Mouse (Mus musculus): Measurements from ENCODE around the gene Mcrip2. TPM values are rescaled to one million over a fixed set of nuclear protein-coding genes. Genes with fewer than 3 reads are reported as not detected.
"Not testable (repeated sequence)": the region's sequence is repeated elsewhere in the genome, so short reads cannot be mapped to it uniquely, and the experiment has no call there.

Mcrip2 gene
- polyA plus RNA-seq, 1 experiment, result 258 TPM

GRCm38 (mm10) chr17:25873405-25874147, 5.0 kb upstream of the Mcrip2 start:
- DNase-seq, result no peak
- TF ChIP-seq POLR2A (IDR thresholded peaks at IDR 0.05; ENCODE audit: low read depth, low read length) (no peak), CTCF (conservative IDR thresholded peaks at IDR 0.05; ENCODE audit: insufficient read depth, insufficient read length, low read depth, low read length) (no peak)
- WGBS, result 77% methylated on average over 11 of the region's 11 CpGs
- Histone ChIP-seq H3K4me1 (ENCODE audit: control insufficient read depth, insufficient read depth, low read length) (peaks cover 38% of the 10 kb centered on the region; the same call in 1 of the 2 replicates), H3K27me3 (replicated peaks; ENCODE audit: control insufficient read depth, insufficient read depth, low read length) (no peaks in the 10 kb centered on the region), H3K4me3 (ENCODE audit: insufficient read depth, low read depth, low read length) (no peak overlapping the region), H3K27ac (ENCODE audit: insufficient read depth, low read depth, low read length) (peak overlapping the region; percentile 91), H3K36me3 (ENCODE audit: control insufficient read depth, insufficient read depth, low read length) (no peaks in the 10 kb centered on the region)

- WGBS, result 54% methylated on average over 3 of the region's 3 CpGs
- Histone ChIP-seq H3K27ac (ENCODE audit: insufficient read depth, low read depth, low read length) (peak overlapping the region; percentile 91), H3K4me3 (ENCODE audit: insufficient read depth, low read depth, low read length) (no peak overlapping the region), H3K27me3 (replicated peaks; ENCODE audit: control insufficient read depth, insufficient read depth, low read length) (no peaks in the 10 kb centered on the region), H3K4me1 (ENCODE audit: control insufficient read depth, insufficient read depth, low read length) (peaks cover 37% of the 10 kb centered on the region; the same call in 1 of the 2 replicates), H3K36me3 (ENCODE audit: control insufficient read depth, insufficient read depth, low read length) (no peaks in the 10 kb centered on the region)
- TF ChIP-seq CTCF (conservative IDR thresholded peaks at IDR 0.05; ENCODE audit: insufficient read depth, insufficient read length, low read depth, low read length) (no peak), POLR2A (IDR thresholded peaks at IDR 0.05; ENCODE audit: low read depth, low read length) (no peak)
- DNase-seq, result peak; percentile 84
Measured at GRCm38 (mm10) chr17:25872676-25873075, 4.1 kb upstream of the Mcrip2 start.

- not testable (repeated sequence) for H3K27me3 ChIP-seq (replicated peaks; ENCODE audit: control insufficient read depth, insufficient read depth, low read length); H3K36me3 ChIP-seq (ENCODE audit: control insufficient read depth, insufficient read depth, low read length); H3K4me3 ChIP-seq (ENCODE audit: insufficient read depth, low read depth, low read length)
- peak; percentile 45 for DNase-seq
- Histone ChIP-seq H3K27ac (ENCODE audit: insufficient read depth, low read depth, low read length) (peak overlapping the region; percentile 91), H3K4me1 (ENCODE audit: control insufficient read depth, insufficient read depth, low read length) (peaks cover 29% of the 10 kb centered on the region; the same call in 1 of the 2 replicates)
Measured at GRCm38 (mm10) chr17:25871566-25871965, 3.0 kb upstream of the Mcrip2 start.

- DNase-seq, result no peak
- TF ChIP-seq POLR2A (IDR thresholded peaks at IDR 0.05; ENCODE audit: low read depth, low read length) (no peak), CTCF (conservative IDR thresholded peaks at IDR 0.05; ENCODE audit: insufficient read depth, insufficient read length, low read depth, low read length) (no peak)
- WGBS, result 85% methylated on average over 2 of the region's 2 CpGs
- H3K4me3 ChIP-seq (ENCODE audit: insufficient read depth, low read depth, low read length), result no peak overlapping the region
- H3K27me3 ChIP-seq (replicated peaks; ENCODE audit: control insufficient read depth, insufficient read depth, low read length), result no peaks in the 10 kb centered on the region
- no peak overlapping the region for H3K27ac ChIP-seq (ENCODE audit: insufficient read depth, low read depth, low read length)
- H3K36me3 ChIP-seq (ENCODE audit: control insufficient read depth, insufficient read depth, low read length), result no peaks in the 10 kb centered on the region
- H3K4me1 ChIP-seq (ENCODE audit: control insufficient read depth, insufficient read depth, low read length), result peaks cover 21% of the 10 kb centered on the region; the same call in 1 of the 2 replicates
Measured at GRCm38 (mm10) chr17:25869954-25870353, 1.4 kb upstream of the Mcrip2 start.

- no peak overlapping the region for H3K4me3 ChIP-seq (ENCODE audit: insufficient read depth, low read depth, low read length)
- no peaks in the 10 kb centered on the region for H3K27me3 ChIP-seq (replicated peaks; ENCODE audit: control insufficient read depth, insufficient read depth, low read length)
- no peak for DNase-seq
- no peaks in the 10 kb centered on the region for H3K36me3 ChIP-seq (ENCODE audit: control insufficient read depth, insufficient read depth, low read length)
- no peak for TF ChIP-seq POLR2A (IDR thresholded peaks at IDR 0.05; ENCODE audit: low read depth, low read length)
- no peak for TF ChIP-seq CTCF (conservative IDR thresholded peaks at IDR 0.05; ENCODE audit: insufficient read depth, insufficient read length, low read depth, low read length)
- H3K27ac ChIP-seq (ENCODE audit: insufficient read depth, low read depth, low read length), result no peak overlapping the region
- H3K4me1 ChIP-seq (ENCODE audit: control insufficient read depth, insufficient read depth, low read length), result peaks cover 23% of the 10 kb centered on the region; the same call in 1 of the 2 replicates
- WGBS, result 88% methylated on average over 8 of the region's 8 CpGs
Measured at GRCm38 (mm10) chr17:25869498-25869897, 934 bp upstream of the Mcrip2 start.

GRCm38 (mm10) chr17:25867836-25868600, 546 bp downstream of the Mcrip2 start:
- Histone ChIP-seq H3K4me3 (ENCODE audit: insufficient read depth, low read depth, low read length) (peak overlapping the region; percentile 87), H3K27ac (ENCODE audit: insufficient read depth, low read depth, low read length) (peak overlapping the region; percentile 88), H3K27me3 (replicated peaks; ENCODE audit: control insufficient read depth, insufficient read depth, low read length) (no peaks in the 10 kb centered on the region), H3K4me1 (ENCODE audit: control insufficient read depth, insufficient read depth, low read length) (peaks cover 18% of the 10 kb centered on the region; the same call in 1 of the 2 replicates), H3K36me3 (ENCODE audit: control insufficient read depth, insufficient read depth, low read length) (no peaks in the 10 kb centered on the region)
- TF ChIP-seq POLR2A (IDR thresholded peaks at IDR 0.05; ENCODE audit: low read depth, low read length), result no peak
- TF ChIP-seq CTCF (conservative IDR thresholded peaks at IDR 0.05; ENCODE audit: insufficient read depth, insufficient read length, low read depth, low read length), result no peak
- DNase-seq, result peak; percentile 86
- under 1% methylated on average over 42 of the region's 42 CpGs for WGBS

GRCm38 (mm10) chr17:25867509-25867835, 1.1 kb downstream of the Mcrip2 start:
- H3K4me1 ChIP-seq (ENCODE audit: control insufficient read depth, insufficient read depth, low read length), result peaks cover 18% of the 10 kb centered on the region; the same call in 1 of the 2 replicates
- no peaks in the 10 kb centered on the region for H3K36me3 ChIP-seq (ENCODE audit: control insufficient read depth, insufficient read depth, low read length)
- peak overlapping the region; percentile 88 for H3K27ac ChIP-seq (ENCODE audit: insufficient read depth, low read depth, low read length)
- TF ChIP-seq CTCF (conservative IDR thresholded peaks at IDR 0.05; ENCODE audit: insufficient read depth, insufficient read length, low read depth, low read length), result no peak
- no peak for TF ChIP-seq POLR2A (IDR thresholded peaks at IDR 0.05; ENCODE audit: low read depth, low read length)
- DNase-seq, result no peak
- 8% methylated on average over 7 of the region's 7 CpGs for WGBS
- peak overlapping the region; percentile 87 for H3K4me3 ChIP-seq (ENCODE audit: insufficient read depth, low read depth, low read length)
- H3K27me3 ChIP-seq (replicated peaks; ENCODE audit: control insufficient read depth, insufficient read depth, low read length), result no peaks in the 10 kb centered on the region

Data from kidney, adult 2 months (tissue).